Mouse (Mus musculus): ENCODE results near the gene Tmub1.

- TF ChIP-seq CTCF (conservative IDR thresholded peaks at IDR 0.05; ENCODE audit: insufficient read depth, insufficient read length, low read depth, low read length), result peak; percentile 89
- no peak for TF ChIP-seq POLR2A (IDR thresholded peaks at IDR 0.05; ENCODE audit: low read depth, low read length)
Observed at GRCm38 (mm10) chr5:24483326-24483725, 35.7 kb upstream of the Tmub1 start.

Data from kidney, adult 2 months (tissue).